Mouse (Mus musculus) myocyte (in vitro differentiated cells): Measurements from ENCODE around the gene Ptrh1. TPM values are rescaled to one million over a fixed set of nuclear protein-coding genes. Genes with fewer than 3 reads are reported as not detected.

ENCODE experiments used
- H3K27me3 ChIP-seq: one replicate; pipeline ENCODE4 v1.6.1; 2011; ENCODE audit not compliant: control insufficient read depth, insufficient read depth, insufficient read length
- H3K36me3 ChIP-seq: one replicate; pipeline ENCODE4 v1.6.1; 2011; ENCODE audit not compliant: control insufficient read depth, insufficient read depth
- H3K4me2 ChIP-seq: one replicate; pipeline ENCODE4 v1.6.1; 2011; ENCODE audit warnings: low read depth, control low read depth
- H3K4me3 ChIP-seq: one replicate; pipeline ENCODE4 v1.5.1; 2011; ENCODE audit warnings: mild to moderate bottlenecking, control low read depth, moderate library complexity
- H3K79me2 ChIP-seq: one replicate; pipeline ENCODE4 v1.6.1; 2011; ENCODE audit not compliant: control insufficient read depth, insufficient read depth
- H3ac ChIP-seq: one replicate; pipeline ENCODE4 v1.6.1; 2011; ENCODE audit not compliant: control insufficient read depth, insufficient read length
- CEBPB ChIP-seq: IDR thresholded peaks from 2 replicates; pipeline ENCODE4 v1.6.1; 2011; ENCODE audit warnings: mild to moderate bottlenecking, moderate library complexity; ENCODE audit not compliant: poor library complexity, insufficient read depth, severe bottlenecking
- E2F4 ChIP-seq: IDR thresholded peaks from one replicate; pipeline ENCODE4 v1.6.1; 2011; ENCODE audit warnings: mild to moderate bottlenecking, control low read depth, moderate library complexity; ENCODE audit not compliant: insufficient read depth
- MAX ChIP-seq: IDR thresholded peaks from one replicate; pipeline ENCODE4 v1.6.1; 2011; ENCODE audit warnings: low read depth, mild to moderate bottlenecking, control low read depth
- MYOD1 ChIP-seq, 3 experiments: IDR thresholded peaks; one replicate each; pipeline ENCODE4 v1.6.1; 2011; ENCODE audit warnings: control low read depth in 2 of 3, low read depth in 2 of 3, mild to moderate bottlenecking in 2 of 3, moderate library complexity in 1 of 3; ENCODE audit not compliant: insufficient read length in 2 of 3, control insufficient read depth in 1 of 3
- MYOG ChIP-seq, 3 experiments: IDR thresholded peaks; one replicate each; pipeline ENCODE4 v1.6.1; 2011; ENCODE audit warnings: control low read depth in 2 of 3, low read depth in 2 of 3, mild to moderate bottlenecking in 2 of 3; ENCODE audit not compliant: insufficient read length in 2 of 3, control insufficient read depth in 1 of 3, insufficient read depth in 1 of 3
- POLR2A ChIP-seq: IDR thresholded peaks from one replicate; pipeline ENCODE4 v1.6.1; 2011; ENCODE audit warnings: low read depth, mild to moderate bottlenecking, control low read depth, moderate library complexity; ENCODE audit not compliant: insufficient read length
- POLR2AphosphoS2 ChIP-seq: IDR thresholded peaks from one replicate; pipeline ENCODE4 v1.6.1; 2011; ENCODE audit warnings: low read depth, control low read depth; ENCODE audit not compliant: insufficient read length
- REST ChIP-seq: IDR thresholded peaks from one replicate; pipeline ENCODE4 v1.6.1; 2011; ENCODE audit warnings: mild to moderate bottlenecking, control low read depth, moderate library complexity; ENCODE audit not compliant: insufficient read depth, insufficient read length
- SRF ChIP-seq: IDR thresholded peaks from one replicate; pipeline ENCODE4 v1.6.1; 2011; ENCODE audit warnings: low read depth; ENCODE audit not compliant: control insufficient read depth, insufficient read length
- TCF12 ChIP-seq: IDR thresholded peaks from one replicate; pipeline ENCODE4 v1.6.1; 2011; ENCODE audit warnings: mild to moderate bottlenecking, control low read depth; ENCODE audit not compliant: poor library complexity, insufficient read depth, severe bottlenecking
- TCF3 ChIP-seq: IDR thresholded peaks from one replicate; pipeline ENCODE4 v1.6.1; 2011; ENCODE audit warnings: low read depth, control low read depth; ENCODE audit not compliant: insufficient read length
- USF1 ChIP-seq: IDR thresholded peaks from one replicate; pipeline ENCODE4 v1.6.1; 2011; ENCODE audit warnings: low read depth, mild to moderate bottlenecking, control low read depth, moderate library complexity
- polyA plus RNA-seq: library from polyadenylated mRNA; unstranded; fragments of >200 nt; fragmentation: generic; extraction: Trizol; gene quantifications from one replicate; pipeline ENCODE4 v1.2.1, GENCODE M21; 2012; ENCODE audit warnings: missing spikeins

The Ptrh1 gene
- polyA plus RNA-seq, 1 experiment, result 74.1 TPM

DNA sequence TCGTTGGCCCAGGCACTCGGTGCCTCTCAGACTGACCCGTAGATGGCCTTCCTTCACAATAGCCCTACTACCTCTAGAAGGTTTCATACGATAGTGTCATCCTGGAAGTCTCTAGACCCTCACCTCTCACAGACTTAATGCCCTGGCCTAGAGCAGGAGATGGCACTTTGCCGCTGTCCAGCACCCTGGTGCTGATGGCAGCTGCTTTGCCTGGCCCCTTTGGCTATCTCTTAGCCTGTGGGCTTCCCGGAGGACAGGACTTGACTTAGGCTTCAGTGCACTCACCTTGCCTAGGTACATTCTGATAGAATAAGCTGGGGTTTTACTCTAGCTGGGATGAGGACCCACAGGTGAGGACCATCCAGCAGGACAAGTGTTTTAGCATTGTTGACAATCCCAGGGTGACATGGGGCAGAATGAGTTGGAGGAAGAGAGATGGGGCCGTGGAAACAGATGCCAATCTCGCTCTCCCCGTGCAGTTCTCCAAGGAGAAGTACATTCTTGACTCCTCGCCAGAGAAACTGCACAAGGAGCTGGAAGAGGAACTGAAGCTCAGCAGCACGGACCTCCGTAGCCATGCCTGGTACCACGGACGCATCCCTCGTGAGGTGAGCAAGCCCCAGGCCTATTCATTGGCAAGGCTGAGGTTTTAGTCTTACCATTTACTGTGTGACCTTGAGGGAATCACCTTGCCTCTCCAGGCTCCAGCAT is 31.2 kb upstream of the Ptrh1 start:
- H3K79me2 ChIP-seq, result no peaks in the 10 kb centered on the region
- H3K27me3 ChIP-seq, result peaks cover 25% of the 10 kb centered on the region
- no peak overlapping the region for H3ac ChIP-seq
- H3K4me3 ChIP-seq, result no peak overlapping the region
- TF ChIP-seq POLR2A (no peak), REST (peak; percentile 92), SRF (no peak), TCF3 (no peak), E2F4 (no peak), USF1 (no peak), MYOD1 (IDR thresholded peaks at IDR 0.05; ENCODE audit: control insufficient read depth in 1 of 3, insufficient read length in 2 of 3, low read depth in 2 of 3) (no peak), MYOG (IDR thresholded peaks at IDR 0.05; ENCODE audit: control insufficient read depth in 1 of 3, insufficient read depth in 1 of 3, insufficient read length in 2 of 3, low read depth in 2 of 3) (peak in 1 of 3 experiments; percentile 27)
- H3K36me3 ChIP-seq, result no peaks in the 10 kb centered on the region
- H3K4me2 ChIP-seq, result no peak overlapping the region

DNA sequence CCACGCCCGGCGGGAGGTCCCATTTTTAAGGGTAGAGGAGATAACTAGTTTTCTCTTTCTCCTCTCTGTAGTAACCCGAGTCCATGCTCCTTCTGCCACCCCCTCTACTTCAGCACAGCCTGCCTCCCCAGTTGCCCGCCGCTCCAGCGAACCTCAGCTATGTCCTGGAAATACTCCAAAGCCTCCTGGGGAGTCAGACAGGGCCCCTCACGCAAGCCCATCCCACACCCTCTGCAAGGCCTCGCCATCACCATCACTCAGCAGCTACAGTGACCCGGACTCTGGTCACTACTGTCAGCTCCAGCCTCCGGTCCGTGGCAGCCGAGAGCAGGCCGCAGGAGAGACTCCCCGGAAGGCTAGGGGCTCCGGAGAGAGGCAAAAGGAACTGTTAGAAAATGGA is 26.5 kb upstream of the Ptrh1 start:
- Histone ChIP-seq H3K27me3 (peaks cover 7% of the 10 kb centered on the region), H3K4me2 (no peak overlapping the region), H3K4me3 (no peak overlapping the region), H3ac (no peak overlapping the region), H3K79me2 (no peaks in the 10 kb centered on the region), H3K36me3 (no peaks in the 10 kb centered on the region)
- no peak for TF ChIP-seq REST
- TF ChIP-seq POLR2A, result no peak
- no peak for TF ChIP-seq USF1
- no peak for TF ChIP-seq MYOG (IDR thresholded peaks at IDR 0.05; ENCODE audit: control insufficient read depth in 1 of 3, insufficient read depth in 1 of 3, insufficient read length in 2 of 3, low read depth in 2 of 3)
- TF ChIP-seq E2F4, result no peak
- no peak for TF ChIP-seq SRF
- no peak for TF ChIP-seq POLR2AphosphoS2
- no peak for TF ChIP-seq MYOD1 (IDR thresholded peaks at IDR 0.05; ENCODE audit: control insufficient read depth in 1 of 3, insufficient read length in 2 of 3, low read depth in 2 of 3)

DNA sequence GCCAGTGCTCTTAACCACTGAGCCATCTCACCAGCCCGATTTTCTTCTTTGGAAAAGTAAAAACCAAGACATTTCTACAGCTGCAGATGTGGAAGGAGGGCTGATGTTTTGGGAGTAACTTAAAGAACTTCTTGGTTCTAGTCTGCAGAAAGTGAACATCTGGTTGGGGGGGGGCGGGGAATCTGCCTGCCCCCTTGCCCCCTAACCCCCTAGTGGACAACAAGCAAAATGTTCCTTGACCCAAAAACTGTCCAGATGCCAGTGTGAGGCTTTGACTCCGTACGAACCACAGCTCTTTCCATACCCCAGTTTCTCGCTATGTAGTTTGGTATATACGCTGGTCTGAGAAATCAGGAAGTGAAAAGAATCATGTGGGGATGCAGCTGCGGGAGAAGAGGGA is 25.4 kb upstream of the Ptrh1 start:
- H3K4me3 ChIP-seq, result no peak overlapping the region
- H3K79me2 ChIP-seq, result no peaks in the 10 kb centered on the region
- no peaks in the 10 kb centered on the region for H3K36me3 ChIP-seq
- no peak overlapping the region for H3K4me2 ChIP-seq
- H3K27me3 ChIP-seq, result peaks cover 7% of the 10 kb centered on the region
- TF ChIP-seq SRF (no peak), E2F4 (no peak), TCF3 (no peak), CEBPB (no peak), MYOG (IDR thresholded peaks at IDR 0.05; ENCODE audit: control insufficient read depth in 1 of 3, insufficient read depth in 1 of 3, insufficient read length in 2 of 3, low read depth in 2 of 3) (no peak), POLR2AphosphoS2 (no peak)
- H3ac ChIP-seq, result no peak overlapping the region

- Histone ChIP-seq H3K4me3 (no peak overlapping the region), H3K4me2 (no peak overlapping the region), H3ac (no peak overlapping the region), H3K79me2 (no peaks in the 10 kb centered on the region), H3K27me3 (peaks cover under 1% of the 10 kb centered on the region), H3K36me3 (no peaks in the 10 kb centered on the region)
- no peak for TF ChIP-seq MYOD1 (IDR thresholded peaks at IDR 0.05; ENCODE audit: control insufficient read depth in 1 of 3, insufficient read length in 2 of 3, low read depth in 2 of 3)
- TF ChIP-seq SRF, result no peak
These were observed 24.5 kb upstream of the Ptrh1 start for GRCm38 (mm10) chr2:32750887-32751664.

DNA sequence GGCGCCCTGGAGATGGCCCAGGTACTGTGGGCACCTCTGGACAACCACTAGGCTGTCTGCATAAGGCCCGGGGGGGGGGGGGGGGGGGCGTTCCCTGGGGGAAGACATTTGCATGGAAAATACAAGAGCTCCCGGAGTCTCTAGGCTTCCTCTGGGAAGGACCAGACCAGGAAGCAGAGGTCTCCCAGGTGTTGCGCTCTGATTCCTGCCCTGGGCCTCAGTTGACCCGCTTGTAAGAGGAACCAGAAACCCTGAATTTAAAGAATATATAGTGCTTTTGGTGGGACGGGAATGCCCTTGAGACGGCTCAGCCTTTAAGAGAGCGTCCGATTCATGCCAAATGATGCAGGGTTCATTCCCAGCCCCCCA is 23.9 kb upstream of the Ptrh1 start:
- no peak overlapping the region for H3ac ChIP-seq
- no peaks in the 10 kb centered on the region for H3K36me3 ChIP-seq
- no peaks in the 10 kb centered on the region for H3K79me2 ChIP-seq
- no peak overlapping the region for H3K4me2 ChIP-seq
- H3K27me3 ChIP-seq, result no peaks in the 10 kb centered on the region
- H3K4me3 ChIP-seq, result no peak overlapping the region
- TF ChIP-seq USF1 (no peak), REST (no peak), TCF12 (no peak), TCF3 (no peak), E2F4 (no peak), POLR2AphosphoS2 (no peak), POLR2A (no peak), MAX (no peak), SRF (no peak), MYOD1 (IDR thresholded peaks at IDR 0.05; ENCODE audit: control insufficient read depth in 1 of 3, insufficient read length in 2 of 3, low read depth in 2 of 3) (no peak), MYOG (IDR thresholded peaks at IDR 0.05; ENCODE audit: control insufficient read depth in 1 of 3, insufficient read depth in 1 of 3, insufficient read length in 2 of 3, low read depth in 2 of 3) (no peak), CEBPB (no peak)
